Mouse (Mus musculus) olfactory bulb, adult 2 months (tissue): ENCODE data around the gene Zc3h10.

Experiments
- CTCF ChIP-seq: fragments of 200-500 bp; IDR thresholded peaks from 2 replicates; pipeline ENCODE4 v1.5.1; 2012; ENCODE audit warnings: low read depth, mild to moderate bottlenecking, low read length, moderate library complexity; ENCODE audit not compliant: insufficient read depth
- POLR2A ChIP-seq: fragments of 200-500 bp; IDR thresholded peaks from 2 replicates; pipeline ENCODE4 v1.6.1; 2012; ENCODE audit warnings: mild to moderate bottlenecking, low read depth, low read length, moderate library complexity; ENCODE audit not compliant: insufficient read depth

DNA sequence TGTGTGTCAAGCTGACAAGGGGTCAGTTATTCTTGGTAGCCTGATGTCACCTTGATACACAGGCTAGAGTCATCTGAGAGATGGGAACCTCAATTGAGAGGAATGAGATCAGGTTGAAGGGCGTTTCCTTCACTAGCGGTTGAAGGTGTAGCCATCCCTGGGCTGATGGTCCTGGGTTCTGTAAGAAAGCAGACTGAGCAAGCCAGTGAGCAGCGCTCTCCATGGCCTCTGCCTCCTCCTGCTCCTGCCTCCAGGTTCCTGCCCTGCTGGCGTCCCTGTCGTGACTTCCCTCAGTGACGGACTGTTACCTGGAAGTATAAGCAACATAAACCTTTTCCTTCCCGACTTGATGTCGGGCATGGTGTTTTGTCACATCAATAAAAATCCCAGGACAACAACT, 44.0 kb downstream of the Zc3h10 start:
- TF ChIP-seq POLR2A: no peak
- TF ChIP-seq CTCF: no peak
